Mouse (Mus musculus): ENCODE results near the gene Farsa. TPM values are rescaled to one million over a fixed set of nuclear protein-coding genes. Genes with fewer than 3 reads are reported as not detected.
A peak's percentile ranks its signal among the peaks of the same experiment; 100 is the strongest.

The Farsa gene
- 95.7 and 104 TPM in 2 replicates for polyA plus RNA-seq (2014; fragmentation: Nextera tagmentation; extraction: Ambion mirVana)

DNA sequence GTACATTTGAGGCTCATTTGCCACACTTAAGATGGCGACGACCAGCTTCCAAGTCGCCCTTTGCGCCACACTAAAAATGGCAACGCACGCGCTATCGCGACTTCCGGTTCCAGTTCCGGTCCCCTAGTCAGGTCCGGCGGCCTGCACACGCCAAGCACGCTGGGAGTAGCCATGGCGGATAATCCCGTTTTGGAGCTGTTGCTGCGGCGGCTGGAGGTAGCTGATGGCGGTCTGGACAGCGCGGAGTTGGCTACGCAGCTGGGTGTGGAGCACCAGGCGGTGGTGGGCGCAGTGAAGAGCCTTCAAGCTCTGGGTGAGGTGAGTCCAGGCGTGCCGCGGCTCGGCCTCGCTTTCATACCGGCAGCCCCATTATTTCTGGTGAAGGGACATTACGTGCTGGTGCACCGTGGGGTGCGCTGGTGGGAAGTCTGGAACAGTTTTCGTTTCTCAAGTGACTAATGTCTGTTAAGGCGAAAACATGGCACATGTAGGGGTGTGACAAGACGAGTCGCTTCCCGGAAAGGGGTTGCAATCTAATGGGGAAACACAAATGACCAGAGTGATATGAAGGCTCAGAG is at the start of gene Farsa:
Gene Farsa (plus strand): TSS at position 126 of the 578 bp plus-strand sequence.
- DNase-seq (ENCODE audit: low spot score) = peak; percentile 92
- H3K9me3 ChIP-seq (ENCODE audit: control insufficient read depth, low read length) = no peaks in the 10 kb centered on the region
- peak within 1 kb of the TSS; percentile 85 for H3K4me3 ChIP-seq (ENCODE audit: low read depth, low read length)
- H3K27me3 ChIP-seq (ENCODE audit: control insufficient read depth, insufficient read depth, low read length) = no peaks in the 10 kb centered on the region
- peak within 1 kb of the TSS; percentile 86 for H3K4me2 ChIP-seq (ENCODE audit: low read depth)
- H3K9ac ChIP-seq (ENCODE audit: low read length) = peak within 1 kb of the TSS; percentile 74
- H3K27ac ChIP-seq (ENCODE audit: low read depth, low read length) = no peak within 1 kb of the TSS
- peaks cover 7% of the 10 kb centered on the region; the same call in 1 of the 2 replicates for H3K36me3 ChIP-seq (ENCODE audit: control insufficient read depth, insufficient read depth, low read length)
- under 1% methylated on average over 39 of the region's 39 CpGs for WGBS
- H3K4me1 ChIP-seq (ENCODE audit: control insufficient read depth, insufficient read depth, low read length) = peaks cover 12% of the 10 kb centered on the region
- peak; percentile 84 for ATAC-seq (ENCODE audit: insufficient read depth, low FRiP score, low TSS enrichment)

- Histone ChIP-seq H3K9me3 (ENCODE audit: control insufficient read depth, low read length) (peaks cover 4% of the 10 kb centered on the region; the same call in 1 of the 2 replicates), H3K4me1 (ENCODE audit: control insufficient read depth, insufficient read depth, low read length) (peaks cover 4% of the 10 kb centered on the region; the same call in 1 of the 2 replicates), H3K4me2 (ENCODE audit: low read depth) (no peak overlapping the region), H3K27ac (ENCODE audit: low read depth, low read length) (no peak overlapping the region), H3K4me3 (ENCODE audit: low read depth, low read length) (no peak overlapping the region), H3K9ac (ENCODE audit: low read length) (no peak overlapping the region), H3K36me3 (ENCODE audit: control insufficient read depth, insufficient read depth, low read length) (no peaks in the 10 kb centered on the region), H3K27me3 (ENCODE audit: control insufficient read depth, insufficient read depth, low read length) (peaks cover 61% of the 10 kb centered on the region)
- ATAC-seq (ENCODE audit: insufficient read depth, low FRiP score, low TSS enrichment) = no peak
- WGBS = 61% methylated on average over 12 of the region's 12 CpGs
- DNase-seq (ENCODE audit: low spot score) = no peak
Observed at GRCm38 (mm10) chr8:84809109-84809940, 47.5 kb upstream of the Farsa start.

- WGBS = 74% methylated on average over 5 of the region's 5 CpGs
- H3K36me3 ChIP-seq (ENCODE audit: control insufficient read depth, insufficient read depth, low read length) = no peaks in the 10 kb centered on the region
- DNase-seq (ENCODE audit: low spot score) = no peak
- H3K27ac ChIP-seq (ENCODE audit: low read depth, low read length) = no peak overlapping the region
- H3K9ac ChIP-seq (ENCODE audit: low read length) = no peak overlapping the region
- H3K9me3 ChIP-seq (ENCODE audit: control insufficient read depth, low read length) = peaks cover 4% of the 10 kb centered on the region; the same call in 1 of the 2 replicates
- H3K4me1 ChIP-seq (ENCODE audit: control insufficient read depth, insufficient read depth, low read length) = peaks cover 6% of the 10 kb centered on the region; the same call in 1 of the 2 replicates
- peaks cover 58% of the 10 kb centered on the region for H3K27me3 ChIP-seq (ENCODE audit: control insufficient read depth, insufficient read depth, low read length)
- no peak overlapping the region for H3K4me2 ChIP-seq (ENCODE audit: low read depth)
- no peak for ATAC-seq (ENCODE audit: insufficient read depth, low FRiP score, low TSS enrichment)
- H3K4me3 ChIP-seq (ENCODE audit: low read depth, low read length) = no peak overlapping the region
Observed at GRCm38 (mm10) chr8:84809941-84810280, 46.9 kb upstream of the Farsa start.

DNA sequence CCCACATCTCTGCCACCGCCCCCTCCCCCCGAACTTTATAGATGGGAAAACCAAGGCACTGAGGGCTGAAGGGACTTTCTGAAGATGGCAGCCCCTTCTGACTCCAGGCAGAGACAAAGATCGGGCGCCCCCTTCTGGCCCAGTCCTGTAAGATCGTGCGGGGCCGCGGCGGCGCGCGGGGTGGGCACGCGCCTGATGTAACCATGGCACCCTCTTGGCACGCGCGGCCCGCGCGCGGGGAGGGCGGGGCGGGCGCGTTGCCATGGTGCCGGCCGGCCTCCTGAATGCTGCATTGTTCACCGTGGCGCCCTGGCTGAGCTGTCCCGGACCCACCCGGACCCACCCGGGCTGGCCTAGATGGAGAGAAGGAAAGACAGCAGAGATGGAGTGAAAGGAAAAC is 45.9 kb upstream of the Farsa start:
- H3K27me3 ChIP-seq (ENCODE audit: control insufficient read depth, insufficient read depth, low read length) = peaks cover 50% of the 10 kb centered on the region
- DNase-seq (ENCODE audit: low spot score) = peak; percentile 94
- under 1% methylated on average over 32 of the region's 32 CpGs for WGBS
- peak overlapping the region; percentile 19; the same call in 1 of the 2 replicates for H3K4me3 ChIP-seq (ENCODE audit: low read depth, low read length)
- H3K4me2 ChIP-seq (ENCODE audit: low read depth) = peak overlapping the region; percentile 38
- H3K4me1 ChIP-seq (ENCODE audit: control insufficient read depth, insufficient read depth, low read length) = peaks cover 9% of the 10 kb centered on the region; the same call in 1 of the 2 replicates
- peak; percentile 84 for ATAC-seq (ENCODE audit: insufficient read depth, low FRiP score, low TSS enrichment)
- H3K36me3 ChIP-seq (ENCODE audit: control insufficient read depth, insufficient read depth, low read length) = no peaks in the 10 kb centered on the region
- no peak overlapping the region for H3K27ac ChIP-seq (ENCODE audit: low read depth, low read length)
- no peak overlapping the region for H3K9ac ChIP-seq (ENCODE audit: low read length)
- H3K9me3 ChIP-seq (ENCODE audit: control insufficient read depth, low read length) = peaks cover 4% of the 10 kb centered on the region; the same call in 1 of the 2 replicates

GRCm38 (mm10) chr8:84811303-84811702 is 45.5 kb upstream of the Farsa start:
- H3K27me3 ChIP-seq (ENCODE audit: control insufficient read depth, insufficient read depth, low read length) = peaks cover 46% of the 10 kb centered on the region
- 19% methylated on average over 10 of the region's 10 CpGs for WGBS
- no peak for DNase-seq (ENCODE audit: low spot score)
- no peak for ATAC-seq (ENCODE audit: insufficient read depth, low FRiP score, low TSS enrichment)
- peaks cover 9% of the 10 kb centered on the region; the same call in 1 of the 2 replicates for H3K4me1 ChIP-seq (ENCODE audit: control insufficient read depth, insufficient read depth, low read length)
- H3K9me3 ChIP-seq (ENCODE audit: control insufficient read depth, low read length) = no peaks in the 10 kb centered on the region
- no peaks in the 10 kb centered on the region for H3K36me3 ChIP-seq (ENCODE audit: control insufficient read depth, insufficient read depth, low read length)
- no peak overlapping the region for H3K9ac ChIP-seq (ENCODE audit: low read length)
- H3K27ac ChIP-seq (ENCODE audit: low read depth, low read length) = no peak overlapping the region
- peak overlapping the region; percentile 38 for H3K4me2 ChIP-seq (ENCODE audit: low read depth)
- H3K4me3 ChIP-seq (ENCODE audit: low read depth, low read length) = 0 out of 2 replicates have a peak overlapping the region, but pooled peaks have one; percentile 19

DNA sequence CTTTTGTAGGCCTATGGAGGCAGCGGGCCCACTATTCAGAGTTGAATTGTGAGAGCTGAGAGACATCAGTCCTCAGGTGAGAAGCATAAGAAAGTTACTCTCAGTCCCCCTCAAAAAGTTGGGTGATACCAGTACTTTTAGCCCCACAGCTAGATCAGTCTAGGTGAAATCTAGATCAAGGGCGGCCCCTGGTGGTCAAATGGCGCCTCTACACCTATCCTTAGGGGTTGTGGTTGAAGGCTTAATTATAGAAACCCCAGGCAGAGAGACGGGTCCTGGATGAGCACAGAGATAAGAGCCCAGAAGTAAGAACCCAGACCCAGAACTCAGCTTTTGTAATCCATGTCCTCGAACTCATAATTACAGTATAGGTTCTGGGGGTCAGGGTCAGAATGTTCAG is 43.7 kb upstream of the Farsa start:
- peak overlapping the region; percentile 3; the same call in 1 of the 2 replicates for H3K4me2 ChIP-seq (ENCODE audit: low read depth)
- WGBS = 3% methylated on average over 5 of the region's 5 CpGs
- DNase-seq (ENCODE audit: low spot score) (peak; percentile 85), ATAC-seq (ENCODE audit: insufficient read depth, low FRiP score, low TSS enrichment) (no peak)
- peaks cover 9% of the 10 kb centered on the region; the same call in 1 of the 2 replicates for H3K4me1 ChIP-seq (ENCODE audit: control insufficient read depth, insufficient read depth, low read length)
- peaks cover 39% of the 10 kb centered on the region for H3K27me3 ChIP-seq (ENCODE audit: control insufficient read depth, insufficient read depth, low read length)
- H3K9ac ChIP-seq (ENCODE audit: low read length) = no peak overlapping the region
- no peaks in the 10 kb centered on the region for H3K36me3 ChIP-seq (ENCODE audit: control insufficient read depth, insufficient read depth, low read length)
- no peak overlapping the region for H3K27ac ChIP-seq (ENCODE audit: low read depth, low read length)
- H3K9me3 ChIP-seq (ENCODE audit: control insufficient read depth, low read length) = no peaks in the 10 kb centered on the region
- H3K4me3 ChIP-seq (ENCODE audit: low read depth, low read length) = no peak overlapping the region

DNA sequence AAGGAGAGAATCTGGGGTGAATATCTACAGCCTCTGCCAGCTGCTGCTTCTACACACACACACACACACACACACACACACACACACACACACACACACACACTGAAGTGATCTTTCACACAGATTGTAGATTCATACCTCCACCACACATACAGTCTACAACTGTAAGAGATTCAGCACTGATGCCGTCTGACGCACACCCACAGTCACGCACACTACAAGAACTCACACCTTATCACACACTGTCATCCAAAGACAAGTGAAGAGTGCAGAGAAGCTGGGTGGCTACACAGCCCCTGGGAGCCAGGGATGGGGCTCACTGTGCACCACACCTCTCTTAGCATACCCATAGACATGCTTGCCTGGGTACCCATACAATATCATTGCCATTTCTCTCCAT is 43.0 kb upstream of the Farsa start:
- Histone ChIP-seq H3K4me3 (ENCODE audit: low read depth, low read length) (no peak overlapping the region), H3K4me2 (ENCODE audit: low read depth) (no peak overlapping the region), H3K36me3 (ENCODE audit: control insufficient read depth, insufficient read depth, low read length) (no peaks in the 10 kb centered on the region), H3K27ac (ENCODE audit: low read depth, low read length) (no peak overlapping the region), H3K27me3 (ENCODE audit: control insufficient read depth, insufficient read depth, low read length) (peaks cover 34% of the 10 kb centered on the region), H3K4me1 (ENCODE audit: control insufficient read depth, insufficient read depth, low read length) (peaks cover 9% of the 10 kb centered on the region; the same call in 1 of the 2 replicates), H3K9ac (ENCODE audit: low read length) (no peak overlapping the region), H3K9me3 (ENCODE audit: control insufficient read depth, low read length) (no peaks in the 10 kb centered on the region)
- ATAC-seq (ENCODE audit: insufficient read depth, low FRiP score, low TSS enrichment) = no peak
- no peak for DNase-seq (ENCODE audit: low spot score)
- 88% methylated on average over 3 of the region's 3 CpGs for WGBS

DNA sequence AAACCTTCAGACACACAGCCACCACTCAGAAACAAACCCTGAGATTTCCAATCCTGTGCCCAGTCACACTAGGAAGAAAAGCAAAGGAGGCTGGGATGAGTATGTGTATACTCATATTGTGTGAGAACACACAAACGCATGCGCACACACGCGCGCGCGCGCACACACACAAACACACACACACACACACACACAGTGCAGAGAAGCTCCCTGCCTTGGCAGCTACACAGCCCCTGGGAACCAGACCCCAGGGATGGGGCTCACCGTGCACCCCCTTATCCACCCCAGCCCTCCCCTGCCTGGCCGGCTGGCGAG is 42.6 kb upstream of the Farsa start:
- Histone ChIP-seq H3K27me3 (ENCODE audit: control insufficient read depth, insufficient read depth, low read length) (peaks cover 30% of the 10 kb centered on the region), H3K4me2 (ENCODE audit: low read depth) (no peak overlapping the region), H3K36me3 (ENCODE audit: control insufficient read depth, insufficient read depth, low read length) (no peaks in the 10 kb centered on the region), H3K27ac (ENCODE audit: low read depth, low read length) (no peak overlapping the region), H3K9ac (ENCODE audit: low read length) (no peak overlapping the region), H3K4me1 (ENCODE audit: control insufficient read depth, insufficient read depth, low read length) (peaks cover 9% of the 10 kb centered on the region; the same call in 1 of the 2 replicates), H3K4me3 (ENCODE audit: low read depth, low read length) (no peak overlapping the region), H3K9me3 (ENCODE audit: control insufficient read depth, low read length) (no peaks in the 10 kb centered on the region)
- ATAC-seq (ENCODE audit: insufficient read depth, low FRiP score, low TSS enrichment) = no peak
- DNase-seq (ENCODE audit: low spot score) = no peak
- 81% methylated on average over 11 of the region's 11 CpGs for WGBS

Measured in neural tube, embryonic 11.5 days (tissue).